Mouse (Mus musculus): ENCODE data around the gene Pcdh19. TPM values are rescaled to one million over a fixed set of nuclear protein-coding genes. Genes with fewer than 3 reads are reported as not detected.

Pcdh19 gene
- polyA plus RNA-seq, 1 experiment, result 1.2 TPM

GRCm38 (mm10) chrX:133650379-133650778 is 38.4 kb downstream of the Pcdh19 start:
- no peak overlapping the region for H3K27ac ChIP-seq (ENCODE audit: control insufficient read depth, insufficient read depth, low read depth, low read length, poor library complexity)
- no peak overlapping the region for H3K4me3 ChIP-seq (replicated peaks; ENCODE audit: control insufficient read depth, low read depth, low read length)
- H3K4me1 ChIP-seq (ENCODE audit: control insufficient read depth, insufficient read depth, low read length), result no peaks in the 10 kb centered on the region
- WGBS, result 74% methylated on average over 3 of the region's 3 CpGs
- TF ChIP-seq CTCF (IDR thresholded peaks at IDR 0.05; ENCODE audit: control insufficient read depth, insufficient read depth, low read length) (no peak), POLR2A (IDR thresholded peaks at IDR 0.05; ENCODE audit: borderline replicate concordance, control insufficient read depth, low read depth, low read length) (no peak)

- TF ChIP-seq POLR2A (IDR thresholded peaks at IDR 0.05; ENCODE audit: borderline replicate concordance, control insufficient read depth, low read depth, low read length), result no peak
- TF ChIP-seq CTCF (IDR thresholded peaks at IDR 0.05; ENCODE audit: control insufficient read depth, insufficient read depth, low read length), result no peak
- WGBS, result 63% methylated on average over 2 of the region's 2 CpGs
- Histone ChIP-seq H3K4me1 (ENCODE audit: control insufficient read depth, insufficient read depth, low read length) (no peaks in the 10 kb centered on the region), H3K4me3 (replicated peaks; ENCODE audit: control insufficient read depth, low read depth, low read length) (no peak overlapping the region), H3K27ac (ENCODE audit: control insufficient read depth, insufficient read depth, low read depth, low read length, poor library complexity) (no peak overlapping the region)
Observed at GRCm38 (mm10) chrX:133647809-133648208, 41.0 kb downstream of the Pcdh19 start.

GRCm38 (mm10) chrX:133639445-133639844 is 49.3 kb downstream of the Pcdh19 start:
- H3K27ac ChIP-seq (ENCODE audit: control insufficient read depth, insufficient read depth, low read depth, low read length, poor library complexity), result no peak overlapping the region
- H3K4me1 ChIP-seq (ENCODE audit: control insufficient read depth, insufficient read depth, low read length), result no peaks in the 10 kb centered on the region
- TF ChIP-seq CTCF (IDR thresholded peaks at IDR 0.05; ENCODE audit: control insufficient read depth, insufficient read depth, low read length), result no peak
- no peak for TF ChIP-seq POLR2A (IDR thresholded peaks at IDR 0.05; ENCODE audit: borderline replicate concordance, control insufficient read depth, low read depth, low read length)
- no peak overlapping the region for H3K4me3 ChIP-seq (replicated peaks; ENCODE audit: control insufficient read depth, low read depth, low read length)

GRCm38 (mm10) chrX:133629538-133629937 is 59.2 kb downstream of the Pcdh19 start:
- TF ChIP-seq CTCF (IDR thresholded peaks at IDR 0.05; ENCODE audit: control insufficient read depth, insufficient read depth, low read length) (no peak), POLR2A (IDR thresholded peaks at IDR 0.05; ENCODE audit: borderline replicate concordance, control insufficient read depth, low read depth, low read length) (no peak)
- H3K27ac ChIP-seq (ENCODE audit: control insufficient read depth, insufficient read depth, low read depth, low read length, poor library complexity), result no peak overlapping the region
- H3K4me1 ChIP-seq (ENCODE audit: control insufficient read depth, insufficient read depth, low read length), result no peaks in the 10 kb centered on the region
- WGBS, result 71% methylated on average over 8 of the region's 8 CpGs
- H3K4me3 ChIP-seq (replicated peaks; ENCODE audit: control insufficient read depth, low read depth, low read length), result no peak overlapping the region

GRCm38 (mm10) chrX:133618222-133618621 is 70.6 kb downstream of the Pcdh19 start:
- Histone ChIP-seq H3K27ac (ENCODE audit: control insufficient read depth, insufficient read depth, low read depth, low read length, poor library complexity) (no peak overlapping the region), H3K4me1 (ENCODE audit: control insufficient read depth, insufficient read depth, low read length) (no peaks in the 10 kb centered on the region), H3K4me3 (replicated peaks; ENCODE audit: control insufficient read depth, low read depth, low read length) (no peak overlapping the region)
- TF ChIP-seq CTCF (IDR thresholded peaks at IDR 0.05; ENCODE audit: control insufficient read depth, insufficient read depth, low read length) (no peak), POLR2A (IDR thresholded peaks at IDR 0.05; ENCODE audit: borderline replicate concordance, control insufficient read depth, low read depth, low read length) (no peak)
- WGBS, result 16% methylated on average over 1 of the region's 1 CpGs

GRCm38 (mm10) chrX:133605828-133606227 is 83.0 kb downstream of the Pcdh19 start:
- H3K4me3 ChIP-seq (replicated peaks; ENCODE audit: control insufficient read depth, low read depth, low read length), result no peak overlapping the region
- H3K4me1 ChIP-seq (ENCODE audit: control insufficient read depth, insufficient read depth, low read length), result no peaks in the 10 kb centered on the region
- TF ChIP-seq CTCF (IDR thresholded peaks at IDR 0.05; ENCODE audit: control insufficient read depth, insufficient read depth, low read length) (no peak), POLR2A (IDR thresholded peaks at IDR 0.05; ENCODE audit: borderline replicate concordance, control insufficient read depth, low read depth, low read length) (no peak)
- no peak overlapping the region for H3K27ac ChIP-seq (ENCODE audit: control insufficient read depth, insufficient read depth, low read depth, low read length, poor library complexity)
- WGBS, result 56% methylated on average over 4 of the region's 4 CpGs

- Histone ChIP-seq H3K27ac (ENCODE audit: control insufficient read depth, insufficient read depth, low read depth, low read length, poor library complexity) (no peak overlapping the region), H3K4me3 (replicated peaks; ENCODE audit: control insufficient read depth, low read depth, low read length) (no peak overlapping the region), H3K4me1 (ENCODE audit: control insufficient read depth, insufficient read depth, low read length) (no peaks in the 10 kb centered on the region)
- TF ChIP-seq POLR2A (IDR thresholded peaks at IDR 0.05; ENCODE audit: borderline replicate concordance, control insufficient read depth, low read depth, low read length), result no peak
- no peak for TF ChIP-seq CTCF (IDR thresholded peaks at IDR 0.05; ENCODE audit: control insufficient read depth, insufficient read depth, low read length)
- WGBS, result 78% methylated on average over 4 of the region's 4 CpGs
Observed at GRCm38 (mm10) chrX:133604272-133604671, 84.5 kb downstream of the Pcdh19 start.

GRCm38 (mm10) chrX:133602068-133602467 is 86.7 kb downstream of the Pcdh19 start:
- TF ChIP-seq POLR2A (IDR thresholded peaks at IDR 0.05; ENCODE audit: borderline replicate concordance, control insufficient read depth, low read depth, low read length) (no peak), CTCF (IDR thresholded peaks at IDR 0.05; ENCODE audit: control insufficient read depth, insufficient read depth, low read length) (no peak)
- no peak overlapping the region for H3K4me3 ChIP-seq (replicated peaks; ENCODE audit: control insufficient read depth, low read depth, low read length)
- H3K27ac ChIP-seq (ENCODE audit: control insufficient read depth, insufficient read depth, low read depth, low read length, poor library complexity), result no peak overlapping the region
- 74% methylated on average over 2 of the region's 2 CpGs for WGBS
- no peaks in the 10 kb centered on the region for H3K4me1 ChIP-seq (ENCODE audit: control insufficient read depth, insufficient read depth, low read length)

- Histone ChIP-seq H3K4me1 (ENCODE audit: control insufficient read depth, insufficient read depth, low read length) (no peaks in the 10 kb centered on the region), H3K27ac (ENCODE audit: control insufficient read depth, insufficient read depth, low read depth, low read length, poor library complexity) (no peak overlapping the region), H3K4me3 (replicated peaks; ENCODE audit: control insufficient read depth, low read depth, low read length) (no peak overlapping the region)
- TF ChIP-seq CTCF (IDR thresholded peaks at IDR 0.05; ENCODE audit: control insufficient read depth, insufficient read depth, low read length) (no peak), POLR2A (IDR thresholded peaks at IDR 0.05; ENCODE audit: borderline replicate concordance, control insufficient read depth, low read depth, low read length) (no peak)
- 68% methylated on average over 1 of the region's 1 CpGs for WGBS
Observed at GRCm38 (mm10) chrX:133601658-133602057, 87.1 kb downstream of the Pcdh19 start.

Data from bone marrow, adult 2 months (tissue).